Mouse (Mus musculus) ES-E14 (cell line): Measurements from ENCODE around the gene Lpar3.

Experiments used
- HCFC1 ChIP-seq: IDR thresholded peaks from 2 replicates; pipeline ENCODE4 v1.6.1; 2012; ENCODE audit warnings: low read length, inconsistent platforms, borderline replicate concordance; ENCODE audit not compliant: insufficient read depth
- MAFK ChIP-seq: IDR thresholded peaks from 2 replicates; pipeline ENCODE4 v1.6.1; 2014; ENCODE audit warnings: mild to moderate bottlenecking, low read depth, low read length, inconsistent platforms; ENCODE audit not compliant: insufficient read depth
- ZC3H11A ChIP-seq: IDR thresholded peaks from 2 replicates; pipeline ENCODE4 v1.6.1; 2012; ENCODE audit warnings: low read depth, mild to moderate bottlenecking, inconsistent platforms, low read length, borderline replicate concordance
- ZNF384 ChIP-seq: IDR thresholded peaks from 2 replicates; pipeline ENCODE4 v1.6.1; 2012; ENCODE audit warnings: low read depth, low read length, inconsistent platforms

GRCm38 (mm10) chr3:146309586-146309985 is 88.8 kb downstream of the Lpar3 start:
- TF ChIP-seq HCFC1 (no peak), ZNF384 (no peak), ZC3H11A (no peak), MAFK (no peak)
